Mouse (Mus musculus): ENCODE measurements around the gene Tbc1d10a.

- TF ChIP-seq CTCF (IDR thresholded peaks at IDR 0.05; ENCODE audit: low read depth, low read length) (no peak), POLR2A (IDR thresholded peaks at IDR 0.05; ENCODE audit: extremely low read depth, insufficient read depth, low read length) (no peak)
Observed at GRCm38 (mm10) chr11:4141505-4141904, 45.1 kb upstream of the Tbc1d10a start.

All from liver, adult 2 months (tissue).